Mouse (Mus musculus): ENCODE data around the gene Erf. TPM values are rescaled to one million over a fixed set of nuclear protein-coding genes. Genes with fewer than 3 reads are reported as not detected.

The Erf gene
- polyA plus RNA-seq (2015; fragmentation: Nextera tagmentation; extraction: Ambion mirVana): 7.8 and 8.4 TPM in 2 replicates

GRCm38 (mm10) chr7:25250141-25250972 is at the start of gene Erf:
Gene Erf (minus strand): TSS chr7:25250761.
- Histone ChIP-seq H3K9me3 (ENCODE audit: control insufficient read depth) (no peaks in the 10 kb centered on the region), H3K4me1 (replicated peaks; ENCODE audit: control insufficient read depth, insufficient read depth, low read length) (peaks cover 7% of the 10 kb centered on the region; the same call in 1 of the 2 replicates), H3K27me3 (replicated peaks; ENCODE audit: control insufficient read depth, insufficient read depth, low read length) (no peaks in the 10 kb centered on the region), H3K27ac (ENCODE audit: low read depth, low read length) (peak within 1 kb of the TSS; percentile 96), H3K4me2 (replicated peaks; ENCODE audit: low read depth) (peak within 1 kb of the TSS; percentile 73), H3K9ac (ENCODE audit: low read depth, low read length) (peak within 1 kb of the TSS; percentile 80), H3K36me3 (ENCODE audit: control insufficient read depth, insufficient read depth) (peaks cover 9% of the 10 kb centered on the region), H3K4me3 (ENCODE audit: low read depth, low read length) (peak within 1 kb of the TSS; percentile 91)
- ATAC-seq: peak; percentile 86
- TF ChIP-seq CTCF (IDR thresholded peaks at IDR 0.05; ENCODE audit: low read depth): no peak
- WGBS: under 1% methylated on average over 73 of the region's 81 CpGs

DNA sequence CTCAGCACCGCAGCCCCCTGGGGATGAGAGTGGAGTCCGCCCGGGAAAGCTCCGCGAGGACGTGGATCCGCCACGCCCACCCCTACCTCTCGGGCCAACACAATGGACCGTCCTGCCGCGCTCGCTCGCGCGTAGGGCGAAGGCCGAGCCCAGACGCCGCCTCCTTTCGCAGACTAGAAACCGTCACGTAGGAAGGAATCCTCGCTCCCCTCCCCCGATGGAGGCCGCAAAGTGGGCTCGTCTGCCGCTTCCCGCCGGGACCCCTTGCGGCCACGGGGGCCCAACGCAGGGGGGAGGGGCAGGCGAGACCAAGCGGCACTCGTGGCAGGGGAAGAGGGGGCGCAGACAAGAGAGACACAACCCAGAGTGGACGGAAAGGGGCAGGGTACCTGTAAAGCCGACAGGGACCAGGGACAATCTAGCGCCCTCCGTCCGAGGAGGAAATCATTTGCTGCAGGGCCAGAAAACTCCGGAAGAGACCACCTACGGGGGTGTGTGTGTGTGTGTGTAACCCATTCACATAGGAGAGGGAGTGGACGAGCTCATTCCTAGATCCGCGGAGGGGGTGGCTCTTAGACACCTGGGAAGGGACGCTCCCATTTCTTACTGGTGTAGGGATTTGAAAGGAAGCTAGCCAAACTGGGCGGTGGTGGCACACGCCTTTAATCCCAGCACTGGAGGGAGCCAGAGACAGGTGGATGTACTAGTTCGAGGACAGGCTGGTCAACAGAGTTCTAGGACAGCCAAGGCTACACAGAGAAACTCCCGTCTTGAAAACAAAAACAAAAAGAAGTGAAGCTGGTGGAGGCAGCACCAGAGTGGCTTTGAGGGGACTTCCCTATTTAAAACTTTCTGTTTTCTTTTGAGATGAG is 47.1 kb upstream of the Erf start, which contains the start of gene Pafah1b3:
Pafah1b3 (minus strand) TSS at position 533 of the 872 bp plus-strand sequence.
- no peaks in the 10 kb centered on the region for H3K27me3 ChIP-seq (replicated peaks; ENCODE audit: control insufficient read depth, insufficient read depth, low read length)
- no peaks in the 10 kb centered on the region for H3K4me1 ChIP-seq (replicated peaks; ENCODE audit: control insufficient read depth, insufficient read depth, low read length)
- H3K4me3 ChIP-seq (ENCODE audit: low read depth, low read length): peak within 1 kb of the TSS; percentile 80
- peak within 1 kb of the TSS; percentile 96 for H3K27ac ChIP-seq (ENCODE audit: low read depth, low read length)
- WGBS: under 1% methylated on average over 52 of the region's 52 CpGs
- peak within 1 kb of the TSS; percentile 68 for H3K9ac ChIP-seq (ENCODE audit: low read depth, low read length)
- TF ChIP-seq CTCF (IDR thresholded peaks at IDR 0.05; ENCODE audit: low read depth): peak; percentile 63
- peak; percentile 93 for ATAC-seq
- peak within 1 kb of the TSS; percentile 98 for H3K4me2 ChIP-seq (replicated peaks; ENCODE audit: low read depth)
- H3K36me3 ChIP-seq (ENCODE audit: control insufficient read depth, insufficient read depth): peaks cover 23% of the 10 kb centered on the region
- no peaks in the 10 kb centered on the region for H3K9me3 ChIP-seq (ENCODE audit: control insufficient read depth)

DNA sequence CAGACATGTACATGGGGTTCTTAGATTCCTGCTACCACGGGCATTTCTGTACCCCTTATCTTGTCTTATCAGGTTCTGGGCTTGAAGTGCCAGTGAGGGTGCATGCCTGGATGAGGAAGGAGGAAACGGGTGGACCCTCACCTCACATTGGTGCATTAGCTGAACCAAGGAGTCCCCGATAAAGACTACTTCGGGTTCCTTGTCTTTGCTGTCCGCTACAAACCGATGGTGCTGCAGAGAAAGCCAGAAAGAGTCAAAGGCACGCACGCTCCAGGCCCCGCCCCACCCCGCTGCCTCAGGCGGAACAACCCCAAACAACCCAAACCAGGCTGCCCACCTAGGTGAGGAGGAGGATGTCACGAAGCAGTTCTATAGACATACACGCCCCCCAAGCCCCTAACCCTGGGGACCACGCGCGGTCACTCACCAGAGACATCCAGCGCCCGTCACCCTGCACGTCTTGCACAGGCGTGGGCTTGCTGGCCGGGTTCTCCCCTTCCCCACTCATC is 46.4 kb upstream of the Erf start:
- ATAC-seq: peak; percentile 30; the same call in 1 of the 2 replicates
- no peaks in the 10 kb centered on the region for H3K9me3 ChIP-seq (ENCODE audit: control insufficient read depth)
- peak overlapping the region; percentile 68 for H3K9ac ChIP-seq (ENCODE audit: low read depth, low read length)
- H3K4me2 ChIP-seq (replicated peaks; ENCODE audit: low read depth): peak overlapping the region; percentile 98
- H3K4me1 ChIP-seq (replicated peaks; ENCODE audit: control insufficient read depth, insufficient read depth, low read length): no peaks in the 10 kb centered on the region
- under 1% methylated on average over 21 of the region's 21 CpGs for WGBS
- peak overlapping the region; percentile 96 for H3K27ac ChIP-seq (ENCODE audit: low read depth, low read length)
- peak overlapping the region; percentile 80 for H3K4me3 ChIP-seq (ENCODE audit: low read depth, low read length)
- H3K36me3 ChIP-seq (ENCODE audit: control insufficient read depth, insufficient read depth): peaks cover 30% of the 10 kb centered on the region
- TF ChIP-seq CTCF (IDR thresholded peaks at IDR 0.05; ENCODE audit: low read depth): no peak
- no peaks in the 10 kb centered on the region for H3K27me3 ChIP-seq (replicated peaks; ENCODE audit: control insufficient read depth, insufficient read depth, low read length)

DNA sequence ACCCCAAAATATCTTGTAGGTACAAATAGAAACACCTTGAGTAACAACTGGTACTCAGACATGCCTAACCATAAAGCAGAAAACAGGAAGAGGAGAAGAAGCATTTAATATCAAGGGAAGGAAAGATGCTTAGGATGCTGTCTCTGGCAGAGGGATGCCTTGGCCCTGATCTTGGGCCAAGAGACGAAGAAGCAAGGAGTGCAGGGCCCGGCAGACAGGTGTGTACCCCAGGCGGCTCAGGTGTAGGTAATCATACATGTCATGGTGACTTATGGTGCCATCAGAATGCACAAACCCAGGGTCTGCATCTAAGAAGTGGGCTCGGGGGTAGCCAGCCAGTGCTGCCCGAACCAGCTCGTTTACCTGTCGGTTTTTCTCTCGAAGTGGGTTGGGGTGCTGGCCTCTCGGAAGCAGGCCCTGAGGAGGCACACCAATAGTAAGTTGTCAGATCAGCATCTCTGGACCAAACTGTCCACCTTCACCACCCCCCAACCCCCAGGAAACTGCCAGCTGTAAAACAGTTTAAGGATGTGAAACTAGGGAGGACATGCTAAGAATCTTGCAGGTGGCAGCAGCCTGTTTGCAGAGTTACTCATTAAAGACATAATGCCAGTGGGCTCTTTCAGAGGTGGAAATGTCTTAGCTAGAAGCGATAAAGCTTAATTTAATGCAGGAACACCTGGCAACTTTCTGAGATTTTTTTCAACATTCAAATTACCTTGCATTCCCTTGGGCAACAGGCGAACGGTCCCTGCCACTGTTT is 44.6 kb upstream of the Erf start:
- Histone ChIP-seq H3K27me3 (replicated peaks; ENCODE audit: control insufficient read depth, insufficient read depth, low read length) (no peaks in the 10 kb centered on the region), H3K27ac (ENCODE audit: low read depth, low read length) (no peak overlapping the region), H3K4me2 (replicated peaks; ENCODE audit: low read depth) (no peak overlapping the region), H3K4me1 (replicated peaks; ENCODE audit: control insufficient read depth, insufficient read depth, low read length) (no peaks in the 10 kb centered on the region), H3K4me3 (ENCODE audit: low read depth, low read length) (no peak overlapping the region), H3K36me3 (ENCODE audit: control insufficient read depth, insufficient read depth) (peaks cover 48% of the 10 kb centered on the region), H3K9ac (ENCODE audit: low read depth, low read length) (no peak overlapping the region), H3K9me3 (ENCODE audit: control insufficient read depth) (no peaks in the 10 kb centered on the region)
- no peak for ATAC-seq
- no peak for TF ChIP-seq CTCF (IDR thresholded peaks at IDR 0.05; ENCODE audit: low read depth)
- 88% methylated on average over 12 of the region's 12 CpGs for WGBS

GRCm38 (mm10) chr7:25294495-25294894 is 43.9 kb upstream of the Erf start:
- Histone ChIP-seq H3K27me3 (replicated peaks; ENCODE audit: control insufficient read depth, insufficient read depth, low read length) (no peaks in the 10 kb centered on the region), H3K27ac (ENCODE audit: low read depth, low read length) (no peak overlapping the region), H3K4me2 (replicated peaks; ENCODE audit: low read depth) (no peak overlapping the region), H3K9me3 (ENCODE audit: control insufficient read depth) (no peaks in the 10 kb centered on the region), H3K4me3 (ENCODE audit: low read depth, low read length) (no peak overlapping the region), H3K9ac (ENCODE audit: low read depth, low read length) (no peak overlapping the region), H3K36me3 (ENCODE audit: control insufficient read depth, insufficient read depth) (peaks cover 54% of the 10 kb centered on the region), H3K4me1 (replicated peaks; ENCODE audit: control insufficient read depth, insufficient read depth, low read length) (no peaks in the 10 kb centered on the region)
- ATAC-seq: no peak
- 91% methylated on average over 4 of the region's 4 CpGs for WGBS
- TF ChIP-seq CTCF (IDR thresholded peaks at IDR 0.05; ENCODE audit: low read depth): no peak
